Mouse (Mus musculus): Measurements from ENCODE around the gene Ap3s2. TPM values are rescaled to one million over a fixed set of nuclear protein-coding genes. Genes with fewer than 3 reads are reported as not detected.

Gene Ap3s2
- total RNA-seq, 2 experiments from 2014 or later: 20.6 to 21.9 TPM

GRCm38 (mm10) chr7:79846342-79846741, 74.1 kb downstream of the Ap3s2 start:
- DNase-seq: no peak

- no peak for DNase-seq
Measured at GRCm38 (mm10) chr7:79844090-79844802, 76.2 kb downstream of the Ap3s2 start.

- DNase-seq: no peak
Measured at GRCm38 (mm10) chr7:79842163-79842562, 78.3 kb downstream of the Ap3s2 start.

GRCm38 (mm10) chr7:79837247-79837646, 83.2 kb downstream of the Ap3s2 start:
- DNase-seq: no peak

GRCm38 (mm10) chr7:79835196-79835595, 85.3 kb downstream of the Ap3s2 start:
- no peak for DNase-seq

- DNase-seq: no peak
Measured at GRCm38 (mm10) chr7:79832980-79833379, 87.5 kb downstream of the Ap3s2 start.

- no peak for DNase-seq
Measured at GRCm38 (mm10) chr7:79831585-79831984, 88.9 kb downstream of the Ap3s2 start.

GRCm38 (mm10) chr7:79831145-79831544, 89.3 kb downstream of the Ap3s2 start:
- DNase-seq: no peak

GRCm38 (mm10) chr7:79828341-79828740, 92.1 kb downstream of the Ap3s2 start:
- DNase-seq: no peak

Small RNA genes within 50 kb of the gene (microRNA-seq; reads per million reads assigned to microRNA genes)
- 0 reads per million in 2 experiments for gene Gm24541

Other genes starting within 250 kb of the Ap3s2 start
- 1 to 10 TPM; 2.7 to 3.6 TPM for gene Kif7, start 204.9 kb downstream of the Ap3s2 start, total RNA-seq (2021)
- 10 to 100 TPM; 13.8 to 14.5 TPM for gene Plin1, start 187.7 kb downstream of the Ap3s2 start, total RNA-seq (2021)
- gene Pex11a, start 177.5 kb downstream of the Ap3s2 start, total RNA-seq (2021): 1 to 10 TPM; 3.9 to 4.2 TPM
- under 1 TPM in 1 of 2 experiments, not detected in 1; 0.11 TPM for gene Wdr93, start 177.5 kb downstream of the Ap3s2 start, total RNA-seq (2021)
- gene Mesp1, start 126.9 kb downstream of the Ap3s2 start, total RNA-seq (2021): not detected
- gene Mesp2, start 109.9 kb downstream of the Ap3s2 start, total RNA-seq (2021): under 1 TPM in 1 of 2 experiments, not detected in 1; 0.19 TPM
- gene Anpep, start 59.6 kb downstream of the Ap3s2 start, total RNA-seq (2021): 10 to 100 TPM; 11.8 to 22.7 TPM
- 1 to 10 TPM; 8.1 to 9.2 TPM for gene Arpin, start 14.7 kb upstream of the Ap3s2 start, total RNA-seq (2021)
- 10 to 100 TPM; 14.2 to 16.7 TPM for gene Zfp710, start 104.2 kb upstream of the Ap3s2 start, total RNA-seq (2021)
- gene Idh2, start 194.7 kb upstream of the Ap3s2 start, total RNA-seq (2021): 100 to 1,000 TPM; 244 to 271 TPM

Data from gastrocnemius, postnatal 10 days (tissue).